Mouse (Mus musculus) embryo, embryonic 11 days (tissue): ENCODE data around the gene Tmbim1.
A peak's percentile ranks its signal among the peaks of the same experiment; 100 is the strongest.
"Not testable (repeated sequence)": the region's sequence is repeated elsewhere in the genome, so short reads cannot be mapped to it uniquely, and the experiment has no call there.

ENCODE experiments used
- DNase-seq: peaks from one replicate; pipeline ENCODE4 v3.0.0-alpha.2; 2015

Gene Tmbim1

DNA sequence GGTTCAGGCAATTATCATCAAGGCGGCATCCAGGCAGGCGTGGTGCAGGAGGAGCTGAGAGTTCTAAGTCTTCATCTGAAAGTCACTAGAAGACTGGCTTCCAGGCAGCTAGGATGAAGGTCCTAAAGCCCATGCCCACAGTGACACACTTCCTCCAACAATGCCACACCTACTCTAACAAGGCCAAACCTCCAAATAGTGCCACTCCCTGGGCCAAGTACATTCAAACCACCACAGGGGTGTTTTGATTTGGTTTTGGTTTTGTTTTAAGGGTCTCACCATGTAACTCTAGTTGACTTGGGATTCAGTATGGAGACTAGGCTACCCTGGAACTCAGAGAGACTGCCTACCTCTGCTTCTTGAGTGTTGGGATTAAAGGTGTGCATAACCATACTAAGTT is at the start of gene Tmbim1:
Tmbim1 (minus strand) TSS at position 101 of the 400 bp plus-strand sequence.
- no peak for DNase-seq

DNA sequence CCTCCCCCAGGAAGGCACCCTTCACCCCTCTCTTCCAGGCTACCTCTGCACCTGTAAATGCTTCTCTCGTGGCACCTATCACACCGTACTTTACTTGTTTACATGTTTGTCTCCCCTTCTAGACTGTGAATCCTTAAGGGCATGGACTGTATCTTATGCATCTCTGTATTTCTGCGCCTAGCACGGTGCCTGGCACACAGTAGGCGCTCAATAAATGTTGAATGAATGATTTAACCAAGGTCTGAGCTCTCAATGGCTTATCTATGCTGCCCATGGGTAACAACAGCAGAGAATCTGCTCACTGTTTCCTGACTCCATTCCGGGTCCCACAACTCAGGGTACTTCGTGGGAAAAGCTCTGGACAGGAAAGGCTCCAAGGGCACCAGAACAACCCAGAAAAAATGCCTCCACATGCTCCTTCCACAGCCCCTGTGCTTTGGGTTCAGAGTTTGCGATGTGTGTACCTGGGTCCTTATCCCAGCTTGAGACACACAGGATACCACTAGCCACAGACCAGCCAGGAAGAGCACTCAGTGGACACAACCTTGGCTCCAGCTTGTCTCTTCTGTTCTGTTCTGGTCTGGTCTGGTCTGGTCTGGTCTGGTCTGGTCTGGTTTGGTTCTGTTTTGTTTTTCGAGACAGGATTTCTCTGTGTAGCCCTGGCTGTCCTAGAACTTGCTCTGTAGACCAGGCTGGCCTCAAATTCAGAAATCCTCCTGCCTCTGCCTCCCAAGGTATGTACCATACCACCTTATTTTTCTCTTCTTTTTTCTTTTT is 48.2 kb upstream of the Tmbim1 start:
- no peak for DNase-seq

DNA sequence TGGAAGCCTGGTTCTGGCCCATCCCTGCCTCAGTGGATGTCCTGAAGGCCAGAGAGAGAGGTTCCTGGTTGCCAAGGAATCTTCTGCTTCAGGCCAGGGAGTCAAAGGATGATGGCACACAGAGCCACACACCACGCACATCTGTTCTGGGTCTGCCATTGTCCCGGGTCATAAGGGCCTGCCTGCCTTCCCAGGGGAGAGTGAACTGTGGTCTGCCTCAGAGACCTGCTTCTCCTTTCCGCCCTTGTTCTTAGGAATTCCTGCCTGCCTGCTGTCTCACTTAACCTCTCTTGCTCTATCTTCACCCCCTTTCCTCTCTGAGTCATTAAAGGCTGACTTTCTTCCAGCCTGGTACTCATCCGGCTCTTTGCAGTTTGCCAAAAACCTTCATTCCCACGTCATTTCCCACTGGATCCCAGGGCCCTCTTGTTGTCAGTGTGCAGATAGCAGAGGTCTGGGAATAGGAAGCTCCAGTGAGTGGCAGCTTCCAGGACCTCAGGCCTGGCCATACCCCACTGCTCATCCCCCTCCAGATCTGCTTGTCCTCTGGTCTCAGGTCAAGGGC is 47.2 kb upstream of the Tmbim1 start:
- no peak for DNase-seq

DNA sequence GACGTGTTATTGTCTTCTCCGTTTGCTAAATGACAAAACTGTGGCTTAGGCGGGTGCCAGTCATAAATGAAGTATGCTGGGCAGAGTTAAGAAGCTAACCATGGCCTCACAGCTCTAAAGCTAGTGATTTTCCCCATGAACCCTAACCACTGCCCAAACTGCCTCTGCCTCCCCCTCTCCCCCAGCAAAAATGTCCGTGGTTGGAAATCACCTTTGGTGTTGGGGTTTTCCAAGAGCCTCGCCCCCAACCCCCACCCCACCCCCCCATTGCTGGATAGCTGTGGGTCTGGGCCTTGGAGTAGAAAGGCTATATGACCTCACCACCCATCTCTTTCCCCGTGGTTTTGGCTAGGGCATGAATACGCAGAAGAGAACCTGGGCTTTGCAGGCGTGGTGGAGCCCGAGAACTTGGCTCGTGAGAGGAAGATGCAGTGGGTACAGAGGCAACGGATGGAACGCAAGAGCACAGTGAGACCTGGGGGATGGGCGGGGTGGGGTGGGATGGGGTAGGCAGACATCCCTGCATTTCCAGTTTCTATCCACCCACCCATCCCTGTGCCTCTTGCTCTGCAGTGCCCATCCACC is 45.9 kb upstream of the Tmbim1 start:
- DNase-seq, result no peak

DNA sequence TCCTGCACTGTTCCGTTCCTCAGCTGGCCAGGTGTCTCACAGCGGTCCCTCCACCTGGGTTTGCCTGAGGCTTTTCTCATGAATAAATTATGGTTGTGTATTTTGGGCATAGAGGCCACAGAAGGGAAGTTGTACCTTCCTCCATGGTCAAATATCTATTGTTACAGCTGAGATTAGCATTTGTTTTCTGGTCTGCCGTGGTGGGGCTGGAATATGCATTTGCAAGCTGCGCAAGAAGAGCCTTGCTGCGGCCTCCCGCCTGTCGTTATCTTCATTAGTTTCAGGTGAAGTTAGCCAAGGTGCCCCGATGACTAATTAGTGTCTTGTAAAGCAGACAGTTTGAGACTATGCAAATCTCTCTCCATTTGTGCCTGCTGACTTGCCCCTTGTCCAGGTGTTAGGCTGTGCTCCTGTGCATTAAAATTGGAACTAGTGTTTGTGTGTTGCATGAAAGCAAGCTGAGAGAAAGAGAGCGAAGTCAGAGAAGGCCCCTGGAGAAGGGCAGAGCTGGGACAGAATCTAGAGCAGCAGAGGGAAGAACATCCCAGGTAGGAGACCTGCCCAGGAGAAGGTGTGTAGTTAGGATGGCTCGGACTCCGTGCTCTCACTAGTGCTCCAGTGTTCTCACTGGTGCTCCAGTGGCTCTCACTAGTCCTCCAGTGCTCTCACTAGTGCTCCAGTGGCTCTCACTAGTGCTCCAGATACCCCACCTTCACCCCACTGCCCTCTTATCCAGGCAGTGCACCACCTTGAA is 38.9 kb upstream of the Tmbim1 start:
- no peak for DNase-seq

DNA sequence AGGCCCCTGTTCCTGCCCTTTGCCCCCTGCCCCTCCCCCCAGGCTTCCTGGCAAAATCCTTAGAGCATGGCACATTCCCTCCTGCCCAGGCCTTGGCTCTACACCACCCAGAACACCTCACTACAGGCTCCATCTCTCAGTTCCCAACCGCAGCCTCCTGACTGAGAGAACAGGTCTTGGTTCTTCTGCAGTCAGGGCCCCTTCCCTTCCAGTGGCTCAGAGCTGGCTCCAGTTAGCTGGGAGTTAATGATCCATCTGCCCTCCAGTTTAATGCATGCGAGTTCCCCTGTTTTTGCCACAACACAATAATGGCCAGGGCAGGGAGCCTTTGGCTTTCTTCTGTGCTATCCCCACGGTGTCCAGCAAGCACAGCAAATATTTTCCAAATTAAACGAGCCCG is 37.7 kb upstream of the Tmbim1 start:
- no peak for DNase-seq

DNA sequence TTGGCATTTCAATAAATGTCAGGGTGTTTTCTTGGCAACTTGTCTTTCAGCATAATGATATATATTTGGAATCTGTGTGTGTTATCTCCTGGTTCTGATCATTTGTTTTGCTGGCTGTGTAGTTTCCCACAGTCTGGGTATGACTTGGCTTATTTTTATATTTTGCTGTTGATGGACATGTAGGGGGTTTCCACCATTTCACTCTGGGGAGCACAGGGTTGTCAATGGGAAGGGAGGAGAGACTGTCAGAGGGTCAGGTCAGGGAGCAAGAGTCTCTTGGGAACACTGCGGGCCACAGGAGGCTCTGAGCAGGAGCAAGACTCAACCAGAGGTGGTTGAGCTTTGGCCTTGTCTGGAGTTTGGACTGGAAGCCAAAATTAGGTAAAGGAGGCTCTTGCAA is 36.9 kb upstream of the Tmbim1 start:
- DNase-seq, result no peak

DNA sequence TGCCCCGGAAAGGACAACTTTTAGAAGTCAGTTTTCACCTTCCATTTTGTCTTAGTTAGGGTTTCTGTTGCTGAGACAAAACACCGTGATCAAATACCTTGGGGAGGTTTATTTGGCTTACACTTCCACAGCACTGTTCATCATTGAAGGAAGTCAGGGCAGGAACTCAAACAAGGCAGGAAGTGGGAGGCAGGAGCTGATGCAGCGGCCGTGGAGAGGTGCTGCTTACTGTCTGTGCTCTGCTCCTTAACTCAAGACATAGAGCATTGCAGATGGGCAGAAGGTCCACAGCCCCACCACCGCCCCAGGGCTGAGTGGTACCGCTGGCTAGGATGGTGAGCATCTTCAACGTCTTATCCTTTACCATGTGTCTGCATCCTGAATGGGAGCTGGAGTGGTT is 36.5 kb upstream of the Tmbim1 start:
- DNase-seq, result no peak

DNA sequence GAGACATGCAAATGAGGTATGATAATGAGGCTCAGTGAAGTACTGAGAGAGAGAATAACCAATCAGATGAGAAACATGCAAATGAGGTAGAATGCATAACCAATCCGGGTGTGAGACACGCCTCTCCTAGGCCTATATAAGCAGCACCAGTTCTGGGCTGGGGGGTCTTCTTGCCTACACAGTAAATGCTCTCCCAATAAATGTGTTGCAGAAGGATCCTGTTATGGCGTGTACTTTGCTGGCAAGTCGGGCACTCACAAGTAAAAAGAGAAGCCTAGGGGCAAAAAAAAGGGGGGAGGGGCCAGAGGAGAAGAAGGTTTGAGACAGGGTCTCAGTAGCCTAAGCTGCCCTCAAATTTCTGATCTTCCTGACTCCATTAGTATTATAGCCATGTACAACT is 35.6 kb upstream of the Tmbim1 start:
- not testable (repeated sequence) for DNase-seq

DNA sequence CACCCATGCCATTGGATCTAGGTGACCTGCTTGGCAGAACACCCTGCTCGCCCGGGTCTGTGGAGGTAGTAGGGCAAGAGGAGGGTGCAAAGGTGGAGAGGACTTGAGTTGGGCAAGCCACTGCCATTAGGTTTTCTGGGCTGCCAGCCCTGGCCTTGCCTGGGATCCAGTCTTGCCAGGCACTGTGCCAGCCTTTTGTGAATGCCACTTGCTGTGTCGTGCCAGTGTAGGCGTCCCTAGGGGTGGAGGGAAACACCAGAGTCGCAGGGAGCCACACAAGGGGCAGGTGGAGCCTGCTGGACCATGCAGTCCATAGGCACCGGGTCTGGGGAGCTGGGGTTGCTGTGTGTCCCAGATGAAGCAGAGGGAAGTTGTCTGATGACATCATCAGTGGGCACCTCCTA is 34.9 kb upstream of the Tmbim1 start:
- no peak for DNase-seq

DNA sequence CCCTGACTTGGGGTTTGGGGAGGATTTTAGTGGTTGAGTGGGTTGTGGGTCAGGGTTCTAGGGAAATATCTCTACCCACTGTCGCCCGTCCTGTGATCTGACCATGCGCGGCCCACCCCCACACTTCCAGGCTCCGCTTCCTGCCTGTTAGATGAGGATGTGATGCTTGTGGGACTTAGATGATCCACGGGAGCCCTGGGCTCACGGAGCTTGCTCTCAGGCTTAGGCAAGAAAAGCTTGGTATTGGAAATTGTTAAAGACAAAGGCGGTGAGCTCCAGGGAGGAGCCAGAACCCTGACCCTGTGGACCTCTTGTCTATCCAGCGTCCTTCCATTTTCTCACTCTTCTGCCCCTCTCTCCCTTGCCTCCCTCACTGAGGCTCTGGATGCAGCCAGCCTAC is 34.5 kb upstream of the Tmbim1 start:
- no peak for DNase-seq

DNA sequence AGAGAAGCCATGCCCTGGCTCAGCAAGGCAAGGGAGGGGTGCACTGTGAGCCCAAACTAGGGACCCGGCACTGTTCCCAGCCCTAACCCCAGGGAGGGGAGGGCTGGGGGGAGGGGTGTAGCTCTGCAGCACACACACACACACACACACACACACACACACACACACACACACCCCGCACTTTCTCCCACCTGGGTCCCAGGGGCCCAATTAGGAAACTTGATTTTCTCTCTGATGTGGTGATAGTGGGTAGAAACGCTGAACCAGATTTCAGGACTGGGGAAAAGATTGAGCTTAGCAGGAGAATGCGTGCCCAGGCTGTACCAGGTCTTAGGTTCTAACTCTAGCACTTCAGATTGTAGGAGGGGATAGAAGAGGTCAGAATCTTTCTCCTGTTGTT is 33.2 kb upstream of the Tmbim1 start:
- no peak for DNase-seq

DNA sequence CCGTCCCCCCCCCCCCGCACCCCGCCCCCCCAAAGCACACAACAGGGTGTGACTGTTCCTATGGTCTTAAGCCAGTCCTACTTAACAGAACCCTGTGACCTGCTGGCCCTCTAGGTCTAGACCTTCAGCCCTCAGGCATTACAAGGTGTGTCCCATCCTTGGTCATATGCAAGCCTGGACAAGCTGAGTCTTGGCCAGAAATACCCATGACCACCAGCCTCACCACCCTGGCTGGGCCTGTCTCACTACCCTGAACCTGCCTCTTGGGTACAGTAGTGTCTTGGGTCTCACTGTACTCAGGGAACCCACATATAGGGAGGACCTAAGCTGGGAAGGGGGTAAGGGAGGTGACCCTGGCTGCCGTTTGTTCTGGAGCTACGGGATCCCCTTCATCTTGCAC is 32.6 kb upstream of the Tmbim1 start:
- no peak for DNase-seq

DNA sequence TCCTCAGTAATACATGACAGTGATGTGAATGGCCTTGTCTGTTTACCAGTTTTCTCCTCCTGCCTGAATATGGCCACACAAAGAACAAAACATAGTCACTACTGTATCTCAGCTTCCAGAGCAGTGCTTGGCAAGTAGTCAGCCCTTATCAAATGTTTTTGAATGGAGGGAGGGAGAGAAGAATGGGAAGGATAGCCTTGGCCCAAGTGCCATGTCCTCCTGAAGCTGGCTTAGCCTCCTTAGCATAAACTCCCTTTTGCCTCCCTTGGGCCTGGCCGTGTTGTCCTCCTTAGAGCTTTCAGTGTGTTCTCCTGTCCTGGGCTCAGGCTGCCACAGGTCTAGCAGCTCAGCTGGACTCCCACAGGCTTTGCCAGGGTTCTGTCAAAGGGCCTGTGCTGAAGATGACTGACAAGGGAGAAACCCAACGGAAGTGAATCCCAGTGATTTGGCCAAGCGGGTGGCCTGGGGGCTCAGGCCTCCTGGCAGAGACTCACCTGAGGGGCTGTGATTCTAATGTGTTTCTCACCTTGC is 31.9 kb upstream of the Tmbim1 start:
- no peak for DNase-seq

DNA sequence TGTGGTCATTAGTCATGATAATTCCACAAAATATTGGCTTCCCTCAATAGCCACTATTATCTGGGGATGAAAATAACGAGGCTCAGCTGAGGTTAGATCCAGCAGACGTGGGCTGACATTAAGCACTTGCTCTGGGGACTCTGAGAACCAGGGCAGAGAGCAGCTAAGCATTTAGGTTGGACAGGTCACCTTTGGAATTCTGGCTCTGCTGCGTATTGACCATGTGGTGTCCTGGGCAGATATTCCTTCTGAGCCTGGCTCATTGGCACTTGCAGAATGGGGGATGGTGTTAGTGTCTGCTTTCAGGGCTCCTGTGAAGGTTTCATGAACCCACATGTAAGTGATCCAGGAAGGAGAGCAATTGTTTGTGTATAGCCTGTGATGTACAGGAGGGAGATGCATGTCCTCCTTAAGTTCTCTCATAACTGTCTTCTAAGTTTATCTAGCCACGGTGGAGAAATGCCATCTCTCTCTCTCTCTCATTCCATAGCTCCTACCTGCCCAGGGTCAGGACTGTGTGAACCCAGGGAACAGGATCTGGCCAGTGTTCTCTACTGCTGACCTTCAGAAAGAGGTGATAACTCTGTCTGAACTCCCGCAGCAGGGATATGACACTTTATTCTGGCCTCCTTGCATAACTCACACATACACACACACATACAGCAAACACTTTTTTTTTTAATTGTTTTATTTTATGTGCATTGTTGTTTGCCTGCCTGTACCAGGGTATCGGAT is 30.2 kb upstream of the Tmbim1 start:
- no peak for DNase-seq

DNA sequence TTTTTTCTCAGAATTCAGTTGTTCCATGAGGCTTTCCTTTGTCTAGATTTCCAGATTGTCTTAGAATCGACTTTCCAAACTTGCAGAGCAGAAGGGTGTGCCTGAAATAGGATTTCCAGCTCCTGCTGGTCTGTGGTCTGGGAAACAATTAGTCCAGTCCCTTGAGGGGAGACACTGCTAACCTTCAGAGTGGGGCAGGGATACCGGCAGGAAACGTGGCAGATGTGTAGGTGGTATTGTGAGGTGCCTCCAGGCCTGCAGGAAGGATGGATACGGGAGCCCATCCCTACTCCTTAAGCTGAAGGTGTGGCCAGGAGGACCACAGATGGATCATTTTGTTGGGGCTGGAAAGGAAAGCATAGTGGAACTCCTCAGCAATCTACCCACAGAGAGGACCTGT is 29.6 kb upstream of the Tmbim1 start:
- DNase-seq, result no peak

DNA sequence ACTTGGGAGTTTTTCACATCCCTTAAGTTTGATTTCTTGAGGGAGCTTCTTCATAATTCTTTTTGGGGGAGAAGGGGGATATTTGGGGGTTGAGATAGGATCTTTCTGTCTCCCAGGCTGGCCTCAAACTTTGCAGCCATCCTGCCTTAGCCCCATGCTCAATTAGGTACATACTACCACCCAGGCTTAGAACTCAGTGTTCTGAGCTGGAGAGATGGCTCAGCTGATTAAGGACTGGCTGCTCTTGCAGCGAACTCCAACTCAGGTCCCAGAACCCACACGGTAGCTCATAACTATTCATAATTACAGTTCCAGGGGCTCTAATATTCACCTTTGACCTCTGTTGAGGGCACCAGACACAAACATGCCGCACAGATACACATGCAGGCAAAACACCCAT is 29.2 kb upstream of the Tmbim1 start:
- no peak for DNase-seq

DNA sequence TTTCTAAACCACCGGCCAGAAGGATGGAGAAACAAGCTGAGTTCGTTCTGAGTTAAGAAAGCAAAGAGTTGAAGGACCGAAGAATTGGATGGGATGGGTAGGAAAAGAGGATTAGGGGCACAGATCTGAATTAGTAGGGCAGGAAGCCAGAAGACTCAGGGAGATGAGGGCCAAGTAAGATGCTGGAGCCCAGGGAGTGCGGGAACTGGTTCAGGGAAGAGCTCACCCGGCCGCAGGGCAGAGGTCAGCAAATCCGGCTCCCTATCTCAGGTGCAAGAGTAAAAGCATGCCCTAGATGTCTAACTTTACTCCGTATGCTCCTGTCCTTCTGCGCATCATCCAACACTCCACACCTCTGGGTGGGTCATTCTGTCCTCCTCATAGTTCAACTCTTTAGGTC is 27.5 kb upstream of the Tmbim1 start:
- DNase-seq, result peak; percentile 24

DNA sequence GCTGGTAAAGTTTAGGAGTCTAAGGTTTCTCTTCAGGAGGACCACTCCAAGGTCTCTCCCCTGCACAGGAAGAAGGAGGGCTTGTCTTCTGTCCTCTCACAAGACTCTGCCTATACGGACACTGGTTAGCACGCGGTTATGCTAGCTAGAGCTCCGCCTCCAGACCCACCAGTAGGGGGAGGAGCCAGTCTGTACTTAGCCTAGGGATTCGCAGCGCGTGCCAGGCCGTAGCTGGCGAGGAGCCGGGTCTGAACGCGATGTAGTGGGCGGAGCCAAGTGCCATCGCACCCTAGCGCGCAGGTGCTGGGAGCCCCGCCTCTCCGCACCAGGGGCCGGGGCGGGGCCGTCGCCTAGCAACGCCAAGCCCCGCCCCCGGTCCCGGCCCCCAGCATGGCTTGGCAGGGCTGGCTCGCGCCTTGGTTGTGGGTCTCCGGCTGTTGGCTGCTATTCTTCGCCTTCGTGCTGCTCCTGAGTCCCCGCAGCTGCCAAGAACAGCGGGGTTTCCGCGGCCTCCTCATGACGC is 26.9 kb upstream of the Tmbim1 start:
- peak; percentile 98 for DNase-seq

DNA sequence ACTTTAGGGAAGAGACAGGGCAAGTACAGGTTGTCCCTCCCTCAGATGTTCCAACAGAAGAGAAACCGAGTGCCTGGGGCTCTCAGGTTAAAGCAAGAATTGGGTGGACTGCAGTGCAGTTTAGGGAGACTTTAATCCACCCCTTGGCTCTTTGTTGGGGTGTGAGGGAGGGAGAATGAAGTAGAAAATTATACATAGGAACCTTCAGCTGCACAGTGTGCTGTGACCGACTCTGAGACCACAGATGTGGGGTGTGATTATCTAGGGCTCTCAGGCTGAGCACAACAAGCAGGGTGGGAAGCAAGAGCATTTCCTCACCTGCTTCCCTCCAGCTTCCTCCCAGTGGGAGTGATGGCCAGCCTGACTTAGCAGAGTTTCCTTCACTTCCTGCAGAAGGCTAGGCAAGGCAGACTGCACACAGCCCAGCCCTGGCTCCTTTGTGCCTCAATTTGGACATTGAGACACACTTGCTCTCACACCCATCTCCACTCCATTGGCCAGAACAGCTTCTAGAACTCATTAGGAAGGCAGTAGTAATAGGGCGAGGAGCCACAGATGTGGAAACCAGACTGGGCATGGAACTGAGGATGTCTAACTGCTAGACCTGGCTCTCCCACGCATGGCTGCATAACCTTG is 25.7 kb upstream of the Tmbim1 start:
- no peak for DNase-seq

DNA sequence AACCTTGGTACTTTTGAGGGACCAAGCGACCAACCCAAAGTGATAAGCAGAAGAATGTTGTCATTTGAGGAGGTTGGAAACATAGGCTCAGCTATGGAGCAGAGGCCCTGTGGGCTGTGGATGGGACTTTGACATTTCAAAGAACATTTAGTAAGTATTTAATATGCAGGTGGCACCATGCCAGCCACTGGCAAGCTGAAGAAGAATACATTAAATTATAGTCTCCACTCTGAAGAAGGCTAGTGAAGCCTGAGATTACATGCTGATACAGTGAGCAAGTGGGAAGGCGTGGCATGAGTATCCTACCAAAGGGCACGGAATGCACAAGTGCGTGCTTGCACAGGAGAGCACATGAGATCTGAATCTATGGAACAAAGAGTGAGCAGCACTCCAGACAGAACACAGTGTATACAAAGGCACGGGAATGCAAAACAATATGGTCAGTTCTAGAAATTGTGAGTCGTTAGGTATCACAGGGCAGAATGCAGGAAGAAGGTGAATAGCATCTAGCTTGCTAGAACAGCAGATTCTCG is 24.5 kb upstream of the Tmbim1 start:
- DNase-seq, result no peak

DNA sequence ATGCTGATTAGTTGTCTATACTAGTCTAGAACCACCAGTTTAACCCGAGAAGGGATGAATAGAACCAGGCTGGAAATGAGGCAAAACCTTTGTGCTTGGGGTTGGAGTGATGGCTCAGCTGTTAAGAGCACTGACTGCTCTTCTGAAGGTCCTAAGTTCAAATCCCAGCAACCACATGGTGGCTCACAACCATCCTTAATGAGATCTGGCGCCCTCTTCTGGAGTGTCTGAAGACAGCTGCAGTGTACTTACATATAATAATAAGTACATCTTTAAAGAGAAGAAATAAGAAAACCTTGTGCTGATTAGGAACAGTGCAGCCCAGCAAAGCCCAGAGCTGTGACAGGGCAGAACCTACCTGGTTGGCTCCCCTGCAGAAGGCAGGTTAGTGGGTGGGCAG is 21.5 kb upstream of the Tmbim1 start:
- not testable (repeated sequence) for DNase-seq
